Mouse (Mus musculus) neural tube, embryonic 10.5 days (tissue): ENCODE results near the gene Tas2r134.

ENCODE experiments used
- DNase-seq: peaks from one replicate; pipeline ENCODE4 v3.0.0-alpha.2; 2017; ENCODE audit warnings: low spot score; ENCODE audit errors: extremely low spot score

The Tas2r134 gene

DNA sequence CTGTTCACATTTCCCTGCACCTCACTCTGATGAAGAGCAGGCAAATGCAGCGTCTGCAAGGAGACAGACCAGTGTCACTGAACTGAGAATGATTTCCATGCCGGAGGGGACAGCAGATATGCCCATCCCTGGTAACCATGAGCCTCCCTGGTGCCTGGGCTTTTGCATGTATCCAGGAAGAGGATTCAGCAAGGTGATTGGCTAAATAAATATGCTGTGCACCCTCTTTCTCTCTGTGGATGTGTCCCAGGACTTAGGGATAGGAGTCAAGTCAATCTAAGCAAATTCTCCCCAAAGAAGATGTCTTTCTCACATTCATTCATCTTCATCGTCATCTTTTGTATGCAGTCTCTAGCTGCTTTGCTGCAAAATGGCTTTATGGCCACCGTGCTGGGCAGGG, at the start of gene Tas2r134:
Gene Tas2r134, plus strand, starts transcription at position 301 of the 400 bp plus-strand sequence.
- DNase-seq: no peak

DNA sequence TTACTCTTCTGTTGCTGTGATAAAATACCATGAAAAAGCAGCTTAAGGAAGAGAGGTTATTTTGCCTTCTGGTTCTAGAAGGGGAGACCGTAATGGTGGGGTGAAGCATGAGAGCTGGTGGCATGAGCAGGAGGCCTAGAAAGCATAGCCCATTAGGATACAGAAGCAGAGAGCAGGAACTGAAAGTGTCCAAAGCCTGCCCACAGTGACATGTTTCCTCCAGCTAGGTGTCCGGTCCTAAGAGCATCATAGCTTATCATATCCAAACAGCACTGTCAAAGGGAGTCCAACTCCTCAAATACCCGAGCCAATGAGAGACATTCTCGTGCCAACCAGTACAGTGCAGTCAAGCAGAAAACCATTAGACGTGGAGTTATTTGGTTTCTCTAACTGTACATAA, 47.5 kb upstream of the Tas2r134 start:
- DNase-seq: no peak

DNA sequence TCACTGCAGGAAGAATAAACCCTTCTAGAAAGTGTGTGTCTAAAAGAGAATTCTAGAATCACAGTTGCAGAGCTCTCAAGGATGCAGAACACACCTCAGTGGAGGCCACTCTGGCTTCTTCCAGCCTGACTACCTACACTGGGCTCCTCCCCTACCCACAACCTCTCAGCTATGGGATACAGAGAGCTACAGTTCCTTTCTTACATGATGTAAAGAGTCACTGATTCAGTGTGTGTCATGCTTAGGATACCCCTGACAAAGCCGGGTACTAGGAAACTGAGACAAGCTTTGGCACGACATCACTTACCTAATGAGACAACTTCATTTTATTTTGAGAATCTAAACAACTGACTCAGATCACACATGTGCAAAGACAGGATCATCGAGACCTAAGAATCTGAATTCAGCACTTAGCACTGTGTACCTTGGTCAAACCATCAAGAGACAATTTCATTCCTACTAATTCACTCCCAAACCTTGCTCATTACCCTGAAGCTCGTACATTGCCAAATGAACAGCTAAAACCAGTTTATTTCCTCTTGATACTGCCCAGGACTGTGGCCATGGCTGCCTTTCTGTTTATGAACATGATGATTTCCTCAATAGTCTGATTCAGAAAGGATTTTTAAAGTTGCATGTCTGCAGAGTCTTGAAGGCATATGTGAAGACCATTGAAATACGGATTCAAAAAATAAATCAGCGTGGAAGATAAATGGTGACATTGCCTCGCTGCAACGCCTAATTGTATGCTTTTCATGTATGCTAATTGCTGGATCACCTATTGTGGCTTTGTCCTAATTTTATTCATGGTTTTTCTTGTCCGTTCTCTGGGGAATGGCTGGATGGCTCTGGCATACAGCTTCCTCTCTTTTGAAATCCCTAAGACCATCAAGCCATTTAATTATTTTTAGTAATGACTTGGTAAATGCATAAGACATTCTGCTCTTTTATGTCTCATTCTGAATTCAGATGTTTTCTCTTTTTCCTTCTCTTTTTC, 43.0 kb upstream of the Tas2r134 start:
- DNase-seq: no peak

DNA sequence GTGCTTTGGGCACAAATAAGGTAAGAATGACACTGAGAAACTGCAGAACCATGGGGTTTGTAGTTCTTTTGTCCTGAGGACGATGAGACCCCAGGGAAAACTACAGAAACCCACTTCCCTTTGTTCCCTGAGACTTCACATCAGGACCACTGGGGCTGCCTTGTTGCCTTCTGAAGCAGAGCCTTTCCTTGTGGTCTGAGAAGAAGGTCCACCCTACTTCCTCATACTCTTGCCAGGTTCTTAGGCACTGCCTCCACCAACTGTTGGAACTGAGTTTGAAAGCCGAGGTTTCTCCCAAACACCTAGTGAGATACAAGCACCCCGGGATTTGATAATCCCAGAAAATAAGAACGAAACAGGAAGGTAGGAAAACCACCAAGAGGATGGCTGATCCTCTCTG, 39.0 kb upstream of the Tas2r134 start:
- no peak for DNase-seq

DNA sequence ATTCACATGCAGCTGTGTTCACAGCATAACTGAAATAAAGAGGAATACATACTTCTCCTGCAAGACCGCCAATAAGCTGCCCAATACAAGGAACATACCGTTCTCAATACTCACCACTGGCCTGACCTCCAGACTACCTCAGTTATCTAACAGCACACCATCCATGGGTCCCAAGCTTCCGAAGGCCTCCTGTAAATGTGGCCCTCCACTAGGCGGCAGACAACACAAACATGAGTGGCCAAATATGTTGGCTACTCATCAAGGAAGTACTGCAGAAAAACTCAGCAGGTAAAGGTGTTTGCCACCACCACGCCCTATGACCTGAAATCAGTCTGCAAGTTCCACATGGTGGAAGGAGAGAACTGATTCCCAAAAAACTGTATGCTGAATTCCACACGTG, 38.4 kb upstream of the Tas2r134 start:
- DNase-seq: no peak

DNA sequence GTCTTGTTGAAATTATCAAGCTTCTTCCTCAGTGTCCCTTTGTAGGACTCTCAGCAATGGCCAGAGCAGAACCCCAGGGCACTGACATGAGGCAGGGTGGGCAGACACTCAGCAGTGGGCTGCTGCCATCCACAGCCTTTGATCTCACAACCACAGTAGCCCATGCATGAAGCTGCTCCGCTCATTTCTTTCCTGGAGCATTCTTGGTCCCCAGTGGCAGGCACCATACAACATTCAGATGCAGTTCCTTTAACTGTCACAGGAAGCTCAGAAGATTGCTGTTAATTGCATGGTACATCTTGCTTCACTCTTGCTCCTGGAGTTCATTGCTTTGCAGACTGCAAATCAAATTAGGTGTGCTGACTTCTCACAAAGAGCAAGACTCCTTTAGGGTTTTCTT, 37.7 kb upstream of the Tas2r134 start:
- no peak for DNase-seq

DNA sequence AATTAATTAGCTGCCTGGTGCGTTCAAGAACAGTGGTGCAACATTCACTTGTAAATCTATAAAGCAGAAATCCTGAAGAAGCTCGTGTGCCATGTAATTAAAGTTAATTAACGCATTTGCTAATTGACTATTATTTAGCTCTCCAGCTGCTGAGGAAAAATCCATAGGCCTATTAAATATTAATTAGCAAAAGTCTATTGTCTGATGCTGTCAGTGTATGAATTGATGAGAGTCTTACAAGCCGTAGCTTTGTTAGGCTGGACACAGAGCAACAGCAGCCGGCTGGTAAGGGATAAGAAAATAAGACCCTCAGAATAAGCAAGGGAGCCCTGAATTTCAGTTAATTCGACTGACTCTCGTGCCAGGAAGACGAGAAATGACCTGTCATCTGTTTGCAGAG, 37.0 kb upstream of the Tas2r134 start:
- no peak for DNase-seq

DNA sequence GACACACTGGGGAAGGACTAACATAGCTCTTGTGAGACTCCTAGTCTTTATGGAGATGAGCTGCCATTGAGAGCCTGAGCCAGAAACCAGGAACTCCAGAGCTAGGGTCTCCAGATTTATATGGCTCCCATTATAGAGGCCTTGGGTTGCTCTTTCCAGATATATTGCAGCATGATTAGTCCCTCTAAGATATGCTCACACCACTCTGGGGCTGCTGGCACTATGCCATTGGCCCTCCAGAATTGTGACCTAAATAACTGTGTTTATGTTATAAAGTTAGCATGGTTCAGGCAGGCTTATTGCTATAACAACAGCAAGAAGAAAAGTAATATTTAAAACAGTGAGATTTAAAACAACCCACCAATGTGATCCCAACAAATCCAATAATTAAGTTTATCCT, 35.2 kb upstream of the Tas2r134 start:
- DNase-seq: no peak

DNA sequence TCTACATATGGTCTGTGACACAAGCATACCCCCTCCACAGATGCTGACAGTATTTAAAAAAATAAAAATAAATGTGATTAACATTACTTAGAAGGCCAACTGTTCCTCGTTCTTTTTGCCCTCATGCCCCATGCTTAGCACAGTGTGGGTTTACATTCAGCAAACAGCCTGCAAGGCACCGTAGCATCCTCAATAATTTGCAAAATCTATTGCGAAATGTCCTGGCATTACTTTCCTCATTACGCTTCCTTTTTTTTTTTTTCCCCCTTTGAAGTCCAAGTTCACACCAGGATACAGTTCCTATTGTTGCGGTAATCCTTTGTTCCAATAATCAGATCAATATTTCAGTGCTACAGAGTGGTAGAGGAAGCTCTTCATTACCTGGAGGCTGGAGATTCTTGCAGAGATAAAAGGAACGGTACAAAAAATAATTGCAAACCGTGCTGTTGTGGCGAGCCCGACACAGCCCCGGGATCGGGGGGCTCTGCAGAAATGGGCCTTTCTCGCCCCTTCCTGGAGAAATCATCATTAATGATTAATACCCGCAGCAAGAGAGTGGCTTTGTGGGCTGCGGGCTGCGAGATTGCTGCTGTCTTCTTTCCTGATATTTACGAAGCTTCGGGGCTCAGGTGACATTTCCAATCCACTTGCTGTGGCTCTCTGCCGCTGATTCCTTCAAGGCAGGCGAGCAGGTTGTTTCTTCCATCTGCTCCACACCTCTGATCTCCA, 27.7 kb upstream of the Tas2r134 start:
- no peak for DNase-seq

DNA sequence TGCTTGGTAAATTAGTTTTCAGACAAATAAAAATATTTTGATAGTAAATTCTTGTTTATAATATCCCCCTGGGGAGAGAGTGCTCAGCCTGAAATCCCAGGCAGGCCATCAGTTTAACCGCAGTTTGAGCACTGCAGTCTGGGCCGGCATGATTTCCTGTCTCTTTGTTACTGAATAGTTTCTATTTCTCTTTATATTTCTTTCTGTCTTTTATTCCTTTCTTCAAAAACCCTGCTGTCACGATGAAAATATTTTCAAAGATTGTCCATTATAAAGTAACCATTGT, 27.2 kb upstream of the Tas2r134 start:
- no peak for DNase-seq

DNA sequence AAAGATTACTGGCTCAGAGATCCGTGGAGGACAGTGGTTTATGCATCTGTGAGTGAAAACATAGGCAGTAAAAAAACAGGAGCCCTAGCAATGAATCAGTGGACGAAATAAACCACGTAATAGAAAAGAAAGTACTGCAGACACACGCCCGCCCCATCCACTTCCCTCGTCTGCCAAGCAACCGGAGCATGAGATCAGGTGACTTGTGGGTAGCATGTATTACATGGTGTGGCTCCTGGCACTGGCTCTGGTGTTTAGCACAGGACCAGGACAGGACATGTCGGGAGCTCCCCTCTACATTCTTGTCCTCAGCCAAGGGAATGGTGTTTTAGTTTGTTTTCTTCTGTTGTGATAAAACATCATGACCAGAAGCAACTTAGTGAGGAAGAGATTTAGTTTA, 26.4 kb upstream of the Tas2r134 start:
- DNase-seq: no peak

DNA sequence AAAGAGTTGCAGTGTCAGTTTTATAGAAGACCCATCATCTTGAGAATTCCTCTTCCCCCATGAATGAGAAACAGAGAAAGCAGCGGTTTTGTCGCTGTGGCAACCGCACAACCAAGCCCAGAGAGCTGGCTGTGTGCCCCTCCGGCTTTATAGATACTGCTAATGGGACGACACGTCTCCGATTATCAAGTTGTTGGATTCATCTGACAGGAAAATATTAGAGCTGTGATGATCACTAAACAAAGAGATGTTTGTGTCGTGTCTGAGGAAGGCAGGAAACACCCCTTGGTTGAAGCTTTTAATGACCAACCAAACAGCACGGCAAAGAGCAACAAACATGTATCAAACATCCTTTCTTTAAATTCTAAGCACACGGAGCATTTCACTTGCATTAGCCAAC, 17.0 kb upstream of the Tas2r134 start:
- no peak for DNase-seq

DNA sequence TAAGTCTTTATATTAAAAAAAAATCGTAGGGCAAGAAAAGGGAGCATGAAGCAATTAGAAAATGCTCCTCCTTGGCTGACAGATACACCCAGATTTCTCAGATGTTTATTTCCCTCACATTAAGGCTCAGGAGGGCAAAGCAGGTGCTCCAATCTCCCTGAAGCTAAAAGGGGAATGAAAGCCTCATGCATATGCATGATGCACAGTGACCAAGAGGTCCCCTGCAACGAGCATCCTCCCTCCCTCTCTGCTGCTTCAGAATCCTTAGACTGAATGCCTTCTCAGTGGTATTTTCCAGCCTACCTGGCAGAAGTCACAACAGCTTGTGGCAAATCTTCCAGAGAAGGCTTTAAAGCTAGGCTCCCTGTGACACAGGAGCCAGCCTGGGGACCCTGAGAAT, 16.4 kb upstream of the Tas2r134 start:
- no peak for DNase-seq

DNA sequence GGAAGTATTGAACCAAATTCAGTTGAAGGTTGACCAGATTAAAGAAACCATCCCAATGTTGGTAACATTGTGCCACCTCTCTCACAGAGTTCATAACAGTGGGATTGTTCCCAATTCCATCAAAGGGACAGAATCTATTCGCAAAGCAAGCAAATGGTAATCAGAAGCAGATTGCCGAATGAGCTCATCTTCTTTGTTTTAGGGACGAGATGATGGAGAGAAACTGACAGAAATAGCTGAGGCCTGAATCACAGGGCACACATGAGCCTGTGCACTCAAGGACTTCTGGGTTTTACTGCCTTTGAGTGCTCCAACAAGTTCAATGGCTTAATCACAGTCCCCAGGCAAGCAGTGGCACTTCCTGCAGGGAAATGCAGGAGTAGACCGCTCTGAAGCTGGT, 13.6 kb upstream of the Tas2r134 start:
- no peak for DNase-seq

DNA sequence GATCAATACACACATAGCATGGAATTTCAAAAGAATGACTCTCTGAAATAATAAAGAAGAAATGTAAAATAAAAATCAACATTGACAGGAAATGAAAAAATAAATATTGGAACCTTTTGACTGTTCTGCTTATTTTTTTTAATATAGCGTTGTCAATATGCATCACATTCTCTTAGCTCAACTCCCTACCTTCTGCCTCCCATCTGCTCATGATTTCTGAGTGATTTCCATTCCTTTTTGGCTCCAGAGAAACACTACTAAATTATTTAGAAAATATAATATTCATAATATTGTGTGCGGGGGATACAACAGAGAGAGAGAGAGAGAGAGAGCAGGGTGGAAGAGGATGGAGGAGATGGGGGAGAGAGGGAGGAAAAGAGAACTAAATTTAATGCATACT, 5.4 kb upstream of the Tas2r134 start:
- DNase-seq: no peak

DNA sequence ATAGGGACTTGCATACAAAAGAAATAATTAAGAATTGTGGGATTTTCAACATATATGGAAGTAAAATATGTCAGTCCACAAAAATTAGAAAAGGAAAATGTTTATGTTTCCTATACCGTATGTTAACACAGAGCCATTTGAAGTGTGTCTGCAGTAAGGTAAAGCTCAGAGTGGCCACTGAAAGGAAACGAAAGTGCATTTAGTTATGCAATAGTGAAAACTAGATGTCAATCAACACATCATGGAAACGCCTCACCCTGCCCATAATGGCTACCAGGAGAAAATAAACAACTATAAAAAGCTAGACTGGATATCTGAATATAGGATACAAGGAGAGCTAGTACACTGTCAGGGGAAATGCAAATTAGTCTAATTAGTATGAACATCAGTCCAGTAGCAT, 1.3 kb upstream of the Tas2r134 start:
- no peak for DNase-seq

DNA sequence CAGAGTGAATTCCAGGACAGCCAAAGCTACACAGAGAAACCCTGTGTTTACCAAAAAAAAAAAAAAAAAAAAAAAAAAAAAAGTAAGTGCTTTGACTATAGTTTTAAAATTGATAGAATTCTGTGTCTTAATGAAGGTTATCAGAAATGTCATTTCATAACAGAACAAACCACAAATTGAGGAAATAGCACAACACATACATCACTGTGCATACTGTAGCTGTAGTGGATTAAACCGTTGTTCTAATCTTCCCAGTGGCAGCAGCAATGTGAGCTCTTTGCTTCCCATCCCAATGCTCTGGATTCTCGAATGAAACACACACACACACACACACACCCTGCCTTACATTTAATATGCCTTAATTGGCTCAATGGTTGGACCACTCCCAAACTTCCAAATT, 4.1 kb downstream of the Tas2r134 start:
- no peak for DNase-seq

DNA sequence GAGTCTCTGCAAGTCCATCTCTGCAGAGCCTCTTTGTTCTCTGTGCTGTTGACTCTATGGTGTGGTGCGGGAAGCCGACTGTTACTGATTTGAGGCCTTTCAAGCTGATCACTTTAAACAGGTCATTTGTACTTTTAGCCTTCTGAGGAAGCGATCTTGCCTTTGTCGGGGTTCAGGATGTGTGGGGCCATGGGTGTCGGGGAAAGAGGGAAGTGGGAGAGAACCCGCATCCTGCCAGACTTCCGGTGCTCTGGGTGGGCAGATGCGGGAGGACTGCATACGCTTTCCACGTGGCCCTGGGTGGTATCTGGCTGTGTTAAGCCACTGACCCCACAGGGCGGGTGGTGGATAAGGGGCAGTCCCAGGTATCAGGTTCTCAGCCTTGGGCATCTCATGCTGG, 10.4 kb downstream of the Tas2r134 start:
- no peak for DNase-seq

DNA sequence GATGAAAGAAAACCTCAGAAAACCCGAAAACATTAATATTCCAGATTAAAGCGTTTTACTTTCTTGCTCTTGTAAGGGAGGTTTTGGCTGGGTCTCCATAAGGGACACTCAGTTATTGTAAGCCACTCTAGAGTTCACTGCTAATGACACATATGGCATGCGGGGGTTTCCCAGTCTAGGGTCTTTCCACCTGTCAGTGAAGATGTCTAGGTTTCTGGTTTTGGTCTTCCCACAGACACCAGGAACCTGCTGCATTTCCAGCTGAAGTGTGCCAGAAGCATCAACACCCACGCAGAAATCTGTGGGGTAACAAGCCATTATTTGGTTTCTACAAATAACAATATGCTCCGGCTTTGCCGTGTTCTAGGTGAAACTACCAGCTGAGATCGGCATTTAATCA, 14.3 kb downstream of the Tas2r134 start:
- no peak for DNase-seq

DNA sequence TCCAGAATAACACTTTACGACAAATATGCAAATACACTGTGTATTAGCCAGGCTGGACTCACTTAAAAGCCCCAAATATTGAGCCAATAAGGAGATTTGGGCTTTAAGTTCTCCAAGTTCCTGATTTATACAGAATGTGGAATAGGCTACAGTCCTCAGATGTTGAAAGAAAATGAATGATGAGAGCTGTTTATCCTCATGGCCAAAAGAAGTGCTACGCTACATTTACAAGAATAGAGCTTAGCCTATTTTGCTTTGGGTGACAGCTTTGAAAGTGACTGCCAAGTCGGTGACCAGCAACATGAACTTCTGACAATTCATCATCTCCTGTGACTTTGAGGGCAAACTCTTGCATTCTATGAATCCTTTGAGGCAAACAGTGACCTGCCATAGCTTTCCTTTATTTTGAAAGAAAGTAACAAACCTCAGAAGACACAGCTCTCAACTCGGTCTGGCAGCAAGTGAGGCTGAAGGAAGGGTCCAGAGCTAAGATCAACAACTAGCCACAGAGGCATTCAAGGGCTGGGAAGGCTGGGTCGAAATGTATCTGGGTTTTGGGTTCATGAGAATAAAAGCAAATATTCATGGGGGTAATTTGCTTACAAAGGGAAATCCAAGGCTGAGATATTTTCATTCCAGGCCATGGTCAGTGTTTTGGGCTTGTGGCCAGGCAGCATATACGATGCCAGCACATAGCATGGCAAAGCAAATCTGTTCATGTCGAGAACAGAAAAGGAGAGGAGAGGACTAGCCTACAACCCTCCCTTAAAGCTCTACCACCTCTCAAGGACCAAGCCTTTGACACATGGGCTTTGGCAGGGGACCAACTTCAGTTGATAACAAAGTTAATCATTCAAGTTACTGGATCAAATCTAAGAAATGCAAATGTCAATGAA, 16.2 kb downstream of the Tas2r134 start:
- no peak for DNase-seq

DNA sequence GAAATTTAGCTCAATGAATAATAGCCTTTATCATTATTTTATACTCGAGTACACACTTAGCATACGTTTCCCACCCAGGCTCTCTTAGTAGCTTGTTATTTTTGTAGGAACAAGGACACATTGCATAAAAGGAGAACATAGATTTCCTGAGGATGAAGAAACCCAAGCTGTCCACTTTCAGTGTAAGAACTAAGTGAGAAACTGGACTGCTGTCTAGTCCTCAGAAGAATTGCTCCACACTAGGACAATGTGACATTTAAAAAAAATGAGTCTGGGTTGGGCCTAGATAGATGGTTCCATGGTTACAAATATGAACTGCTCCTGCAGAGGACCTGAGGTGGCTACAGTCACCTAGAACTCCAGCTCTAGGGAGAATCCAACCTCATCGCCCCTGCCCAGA, 20.7 kb downstream of the Tas2r134 start:
- DNase-seq: no peak

DNA sequence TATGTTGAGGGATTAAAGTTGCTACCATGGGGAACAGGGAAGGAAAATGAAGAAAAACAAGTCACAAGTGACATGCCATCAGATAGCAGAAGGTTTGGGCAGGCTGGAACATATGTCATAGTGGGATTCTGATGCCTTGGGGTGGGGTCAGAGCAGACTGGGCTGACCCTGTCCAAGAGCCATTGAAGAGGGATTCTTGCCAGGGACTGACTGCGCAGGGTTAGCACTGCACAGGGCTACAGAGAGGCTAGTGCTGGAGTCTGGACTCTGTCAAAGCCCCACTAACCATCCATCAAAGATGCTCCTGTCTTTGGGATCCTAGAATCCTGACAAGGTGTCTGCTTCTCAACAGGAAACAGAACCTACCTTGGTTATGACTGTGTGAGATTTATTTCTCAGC, 22.6 kb downstream of the Tas2r134 start:
- no peak for DNase-seq
